Mouse (Mus musculus): ENCODE data around the gene Teddm1a. TPM values are rescaled to one million over a fixed set of nuclear protein-coding genes. Genes with fewer than 3 reads are reported as not detected.

Gene Teddm1a
- total RNA-seq (2023) = not detected in 2 replicates

GRCm38 (mm10) chr1:153891442-153891841 lies at the start of gene Teddm1a:
Gene Teddm1a, plus strand, starts transcription at chr1:153891742.

GRCm38 (mm10) chr1:153844042-153844441 lies 47.5 kb upstream of the Teddm1a start, which contains the start of gene Rgsl1:
Gene Rgsl1, minus strand, starts transcription at chr1:153844142.

GRCm38 (mm10) chr1:153874045-153874444 lies 17.5 kb upstream of the Teddm1a start, which contains the start of gene Teddm1b:
Gene Teddm1b, plus strand, starts transcription at chr1:153874345.

GRCm38 (mm10) chr1:153899731-153900380 lies 8.3 kb downstream of the Teddm1a start, which contains the start of the genes Glul and Teddm2:
Gene Glul, plus strand, starts transcription at chr1:153899944.
Gene Teddm2, minus strand, starts transcription at chr1:153900228.

Other genes with a start within 250 kb of the Teddm1a start
- gene Rgs8, start 238.7 kb upstream of the Teddm1a start, total RNA-seq (2023) = not detected in 2 replicates
- 0.25 and 2.3 TPM in 2 replicates for gene Rgs16, start 151.4 kb upstream of the Teddm1a start, total RNA-seq (2023)
- gene Rnasel, start 142.3 kb upstream of the Teddm1a start, total RNA-seq (2023) = 108 and 130 TPM in 2 replicates
- gene Rgsl1, start 47.6 kb upstream of the Teddm1a start, total RNA-seq (2023) = not detected in 2 replicates
- gene Teddm1b, start 17.4 kb upstream of the Teddm1a start, total RNA-seq (2023) = 0.32 TPM in 1 of 2 replicates, not detected in the other
- gene Glul, start 8.2 kb downstream of the Teddm1a start, total RNA-seq (2023) = 130 and 173 TPM in 2 replicates
- gene Teddm2, start 8.5 kb downstream of the Teddm1a start, total RNA-seq (2023) = 0.11 and 0.35 TPM in 2 replicates